In the genomic region with DNA sequence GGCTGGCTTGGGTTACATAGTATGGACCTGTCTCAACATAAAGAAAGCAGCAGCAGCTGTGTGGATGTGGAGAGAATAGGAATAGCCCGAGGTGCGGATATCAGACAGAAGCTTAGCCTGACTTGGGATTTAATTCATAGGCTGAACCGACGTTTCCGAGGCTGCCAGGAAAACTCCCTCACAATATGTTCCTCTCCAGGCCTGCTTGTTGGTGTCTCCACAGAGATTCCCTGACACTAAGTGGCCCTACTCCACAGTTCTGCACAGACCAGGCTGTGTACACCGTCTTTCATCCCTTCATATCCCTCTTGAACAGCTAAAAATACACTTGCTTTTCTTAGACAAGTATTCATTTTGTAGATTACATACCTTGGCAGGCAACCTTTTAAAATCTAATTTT, we compare ENCODE assay signal across 20 mouse cellular contexts. TPM values are rescaled to one million over a fixed set of nuclear protein-coding genes. Genes with fewer than 3 reads are reported as not detected.
A peak's percentile ranks its signal among the peaks of the same experiment; 100 is the strongest.
DNase-seq lines count a peak whose midpoint lies in the region; TF ChIP-seq lines count a peak whose summit lies in the region.
"Had no signal": no experiment of that assay in that cellular context is flagged by ENCODE, and none has a peak within 500 bp of the region (broad histone marks: within the 10 kb centered on the region; RNA-seq: fewer than 3 reads in every experiment).

No protein-coding gene starts in this region.

- WGBS in heart, adult 2 months = 54% methylated on average over 6 of the region's 6 CpGs

- TF ChIP-seq EP300 in heart, adult 2 months (IDR thresholded peaks at IDR 0.05; ENCODE audit: insufficient read depth, low read depth, low read length) = no peak

- peak overlapping the region; percentile 34 for H3K27ac ChIP-seq in heart, adult 2 months
- H3K27ac ChIP-seq: embryonic facial prominence, embryonic 12.5 days; neural tube, embryonic 12.5 days had no signal

- intact Hi-C loops in heart, adult 2 months (cut with DNase I) = no loop called here
- intact Hi-C loops in heart, postnatal 25 days (cut with DNase I) = no loop called here
- intact Hi-C loops in left cerebral cortex, postnatal 25 days (cut with DNase I) = no loop called here

- no peak overlapping the region for H3K4me3 ChIP-seq in heart, adult 2 months
- H3K4me3 ChIP-seq: embryonic facial prominence, embryonic 12.5 days; neural tube, embryonic 12.5 days had no signal

- peak; percentile 42 to 51 for DNase-seq in cerebellum, adult 18-20 months
- no peak for DNase-seq in cerebellum, postnatal 10 days
- peak in 1 of 2 experiments; percentile 20 for DNase-seq in heart, adult 2 months
- DNase-seq in heart, postnatal 25 days (ENCODE audit: low spot score) = no peak
- peak; percentile 20 to 69 for DNase-seq in left cerebral cortex, postnatal 25 days (ENCODE audit: low spot score in 2 of 2)
- DNase-seq in left cerebral cortex, adult 8-10 months (ENCODE audit: low spot score in 2 of 2) = no peak
- DNase-seq in right cerebral cortex, postnatal 25 days = peak; percentile 16
- DNase-seq in B cell, adult 2 months = no peak
- DNase-seq: gastrocnemius, postnatal 14 days; kidney, adult 2 months; kidney, postnatal 14 days; layer of hippocampus, adult 9-11 months; lung, adult 18-20 months; lung, postnatal 36 days; thymus, adult 18-20 months had no signal

- TF ChIP-seq POLR2A in heart, adult 2 months (IDR thresholded peaks at IDR 0.05; ENCODE audit: insufficient read depth, low read depth, low read length) = no peak

- H3K79me2 ChIP-seq in heart, adult 2 months (replicated peaks; ENCODE audit: control insufficient read depth, insufficient read depth, low read length) = no peaks in the 10 kb centered on the region

- TF ChIP-seq CTCF in heart, adult 2 months (IDR thresholded peaks at IDR 0.05) = no peak

- no peaks in the 10 kb centered on the region for H3K27me3 ChIP-seq in heart, adult 2 months (ENCODE audit: control insufficient read depth, insufficient read depth, low read length)
- H3K27me3 ChIP-seq: CH12.LX; embryonic facial prominence, embryonic 12.5 days; neural tube, embryonic 12.5 days had no signal

- no peak overlapping the region for H3K9ac ChIP-seq in heart, adult 2 months (ENCODE audit: low read depth, low read length)
- H3K9ac ChIP-seq: embryonic facial prominence, embryonic 12.5 days; neural tube, embryonic 12.5 days had no signal

- H3K36me3 ChIP-seq in heart, adult 2 months (ENCODE audit: control insufficient read depth, insufficient read depth, low read length) = 0 out of 2 replicates have a peak, but pooled peaks cover 3% of the 10 kb centered on the region

- H3K4me1 ChIP-seq in heart, adult 2 months (ENCODE audit: control insufficient read depth, insufficient read depth, low read length) = peaks cover 1% of the 10 kb centered on the region; the same call in 1 of the 2 replicates
- H3K4me1 ChIP-seq: embryonic facial prominence, embryonic 12.5 days; neural tube, embryonic 12.5 days had no signal

RNA-seq across cellular contexts. Expression of gene Adrm1, which starts 23.9 kb away (rescaled TPM):
- total RNA-seq in heart, adult 2 months (2021) = 10 to 100 TPM; 79.2 to 89.0 TPM
- polyA plus RNA-seq in heart, adult 2 months (2012; rRNA removed) = 56.6 and 76.0 TPM in 2 replicates
- 10 to 100 TPM; 73.1 to 83.5 TPM for total RNA-seq in heart, postnatal 25 days (2021)
- 100 to 1,000 TPM in 1 of 2 experiments, 10 to 100 TPM in 1; 91.6 to 103 TPM for total RNA-seq in left cerebral cortex, postnatal 25 days (2021)
- 100 to 1,000 TPM; 107 to 109 (median 108) TPM for total RNA-seq in left cerebral cortex, adult 8-10 months (2022)

RNA-seq across cellular contexts. Expression of gene Osbpl2, which starts 28.3 kb away (rescaled TPM):
- total RNA-seq in heart, adult 2 months (2021) = 10 to 100 TPM; 31.8 to 36.4 TPM
- polyA plus RNA-seq in heart, adult 2 months (2012; rRNA removed) = 27.6 and 38.5 TPM in 2 replicates
- 10 to 100 TPM; 32.3 to 36.4 TPM for total RNA-seq in heart, postnatal 25 days (2021)
- total RNA-seq in left cerebral cortex, postnatal 25 days (2021) = 10 to 100 TPM; 43.9 to 47.8 TPM
- total RNA-seq in left cerebral cortex, adult 8-10 months (2022) = 10 to 100 TPM; 56.0 to 59.0 (median 58.3) TPM

RNA-seq across cellular contexts. Expression of gene Hrh3, which starts 43.1 kb away (rescaled TPM):
- total RNA-seq in heart, adult 2 months (2021) = under 1 TPM in 1 of 2 experiments, not detected in 1; 0.21 TPM
- polyA plus RNA-seq in heart, adult 2 months (2012; rRNA removed) = 0.06 TPM in 1 of 2 replicates, not detected in the other
- total RNA-seq in heart, postnatal 25 days (2021) = not detected
- total RNA-seq in left cerebral cortex, postnatal 25 days (2021) = 10 to 100 TPM; 74.4 to 96.9 TPM
- total RNA-seq in left cerebral cortex, adult 8-10 months (2022) = 100 to 1,000 TPM in 3 of 4 experiments, 10 to 100 TPM in 1; 95.0 to 129 (median 126) TPM
- total RNA-seq: CH12.LX; liver, adult 2 months; monocyte, adult 5-6 weeks had no signal
- polyA plus RNA-seq: liver, adult 2 months had no signal

Comparison
In these comparisons a context has a peak if more than half of its experiments do, and no peak if none do; other contexts are left out.
1. DNase-seq: peak in cerebellum, adult 18-20 months (2 of 2), left cerebral cortex, postnatal 25 days (2 of 2) and right cerebral cortex, postnatal 25 days (single experiment); none in cerebellum, postnatal 10 days (0 of 2), heart, postnatal 25 days (single experiment), left cerebral cortex, adult 8-10 months (0 of 2) and B cell, adult 2 months (0 of 2).
2. RNA of gene Hrh3, which starts 43.1 kb away (total RNA-seq): 95.0 to 129 TPM in left cerebral cortex, adult 8-10 months and 74.4 to 96.9 TPM in left cerebral cortex, postnatal 25 days; 0.21 TPM in heart, adult 2 months and not detected in heart, postnatal 25 days; every median in the first group is over 10 times any median in the second.